In the genomic region with DNA sequence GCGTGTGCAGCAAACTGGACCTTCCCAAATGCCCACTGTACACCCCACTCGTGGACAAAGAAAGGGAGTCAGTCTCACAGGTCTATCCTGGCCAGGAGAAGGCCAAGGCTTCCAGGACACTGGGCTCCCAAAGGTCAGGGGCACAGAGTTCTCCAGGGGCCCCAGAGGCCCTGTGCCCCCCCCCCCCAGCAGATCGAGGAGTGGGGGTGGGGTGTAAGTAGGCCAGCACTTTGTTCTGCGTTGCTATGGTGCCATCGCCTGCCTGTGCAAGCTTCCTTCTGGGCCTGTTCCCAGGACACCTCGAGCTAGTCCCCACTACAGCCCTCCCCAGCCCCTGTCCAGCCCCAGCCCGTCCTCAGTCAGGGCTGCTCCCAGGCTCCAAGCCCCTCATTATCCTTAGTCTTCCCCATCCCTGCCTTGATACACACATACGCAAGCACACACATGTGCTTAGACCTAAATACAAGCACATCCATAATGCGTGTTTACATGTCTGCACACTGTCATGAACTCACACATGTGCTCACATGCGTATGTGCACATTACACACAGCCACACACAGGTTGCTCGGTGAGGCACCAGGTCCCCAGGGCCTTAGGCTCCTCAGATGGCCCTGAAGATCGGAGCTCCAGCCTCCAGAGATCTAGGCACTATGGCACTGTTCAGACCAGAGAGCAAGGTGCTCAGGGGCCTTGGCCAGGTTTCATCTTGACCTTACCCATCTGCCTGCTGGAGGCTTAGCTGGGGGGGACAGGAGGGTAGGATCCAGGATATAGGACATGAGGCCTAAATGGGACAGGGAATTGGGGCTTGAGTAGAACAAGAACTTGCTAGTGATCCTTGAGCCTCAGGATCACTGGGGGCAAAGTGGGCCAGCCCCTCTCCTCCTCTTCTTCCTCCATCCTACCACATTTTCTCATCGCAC, we compare ENCODE assay signal across 9 mouse cellular contexts. TPM values are rescaled to one million over a fixed set of nuclear protein-coding genes. Genes with fewer than 3 reads are reported as not detected.
DNase-seq lines count a peak whose midpoint lies in the region; ATAC-seq and TF ChIP-seq lines count a peak whose summit lies in the region.
"Had no signal": no experiment of that assay in that cellular context is flagged by ENCODE, and none has a peak within 500 bp of the region (broad histone marks: within the 10 kb centered on the region; RNA-seq: fewer than 3 reads in every experiment).

No protein-coding gene starts in this region.

- no peak for TF ChIP-seq CTCF in thymus, adult 2 months (IDR thresholded peaks at IDR 0.05; ENCODE audit: borderline replicate concordance, control insufficient read depth, extremely low read depth, insufficient read depth, low read length, poor library complexity)
- TF ChIP-seq CTCF in hindbrain, postnatal 0 days (IDR thresholded peaks at IDR 0.05; ENCODE audit: low read depth), result no peak
- TF ChIP-seq CTCF in midbrain, postnatal 0 days (IDR thresholded peaks at IDR 0.05), result no peak

- intact Hi-C loops in heart, postnatal 25 days (cut with DNase I), result no loop called here

- no peaks in the 10 kb centered on the region for H3K9me3 ChIP-seq in heart, embryonic 10.5 days
- H3K9me3 ChIP-seq in hindbrain, postnatal 0 days (ENCODE audit: low read length), result no peaks in the 10 kb centered on the region
- H3K9me3 ChIP-seq in midbrain, postnatal 0 days (ENCODE audit: low read length), result no peaks in the 10 kb centered on the region
- H3K9me3 ChIP-seq: G1E had no signal

- H3K9ac ChIP-seq in hindbrain, postnatal 0 days (replicated peaks; ENCODE audit: low read length), result no peak overlapping the region; the same call in 1 of the 2 replicates
- peak overlapping the region; percentile 33; the same call in 1 of the 2 replicates for H3K9ac ChIP-seq in midbrain, postnatal 0 days (replicated peaks; ENCODE audit: low read length, poor library complexity, severe bottlenecking)

- DNase-seq in heart, embryonic 10.5 days (ENCODE audit: low spot score), result no peak
- DNase-seq in heart, postnatal 25 days (ENCODE audit: low spot score), result no peak
- no peak for DNase-seq in thymus, adult 2 months
- no peak for DNase-seq in thymus, postnatal 10 days (ENCODE audit: low spot score in 2 of 2)
- DNase-seq in hindbrain, postnatal 0 days (ENCODE audit: low spot score), result peak; percentile 79
- peak; percentile 83 for DNase-seq in midbrain, postnatal 0 days (ENCODE audit: low spot score)
- no peak for DNase-seq in gastrocnemius, postnatal 4 days (ENCODE audit: low spot score in 2 of 2)

- peak overlapping the region; percentile 21; the same call in 1 of the 2 replicates for H3K4me2 ChIP-seq in hindbrain, postnatal 0 days (ENCODE audit: low read depth, low read length)
- H3K4me2 ChIP-seq in midbrain, postnatal 0 days (ENCODE audit: low read depth, low read length, poor library complexity, severe bottlenecking), result peak overlapping the region; percentile 1; the same call in 1 of the 2 replicates

- no peak overlapping the region for H3K4me3 ChIP-seq in heart, embryonic 10.5 days
- no peak overlapping the region for H3K4me3 ChIP-seq in thymus, adult 2 months (ENCODE audit: control insufficient read depth, insufficient read depth, low read length)
- H3K4me3 ChIP-seq in hindbrain, postnatal 0 days (ENCODE audit: low read length), result no peak overlapping the region
- H3K4me3 ChIP-seq in midbrain, postnatal 0 days (ENCODE audit: low read depth, low read length), result no peak overlapping the region

- TF ChIP-seq POLR2A in thymus, adult 2 months (IDR thresholded peaks at IDR 0.05; ENCODE audit: control insufficient read depth, extremely low read depth, insufficient read depth, low read length, poor library complexity), result no peak

- H3K4me1 ChIP-seq in heart, embryonic 10.5 days, result peaks cover 66% of the 10 kb centered on the region
- peaks cover 60% of the 10 kb centered on the region for H3K4me1 ChIP-seq in thymus, adult 2 months (replicated peaks; ENCODE audit: control insufficient read depth, insufficient read depth, low read length)
- H3K4me1 ChIP-seq in hindbrain, postnatal 0 days (ENCODE audit: insufficient read depth, low read length), result peaks cover 33% of the 10 kb centered on the region
- H3K4me1 ChIP-seq in midbrain, postnatal 0 days (ENCODE audit: insufficient read depth, low read length), result peaks cover 23% of the 10 kb centered on the region

- peak overlapping the region; percentile 82 for H3K27ac ChIP-seq in heart, embryonic 10.5 days
- peak overlapping the region; percentile 40 for H3K27ac ChIP-seq in thymus, adult 2 months (ENCODE audit: control insufficient read depth, insufficient read depth, low read length)
- peak overlapping the region; percentile 91 for H3K27ac ChIP-seq in hindbrain, postnatal 0 days
- H3K27ac ChIP-seq in midbrain, postnatal 0 days (ENCODE audit: low read depth, low read length), result peak overlapping the region; percentile 75

- no peaks in the 10 kb centered on the region for H3K36me3 ChIP-seq in heart, embryonic 10.5 days
- H3K36me3 ChIP-seq in thymus, adult 2 months (ENCODE audit: control insufficient read depth, insufficient read depth, low read length), result no peaks in the 10 kb centered on the region
- H3K36me3 ChIP-seq in hindbrain, postnatal 0 days (ENCODE audit: insufficient read depth, low read length), result no peaks in the 10 kb centered on the region
- no peaks in the 10 kb centered on the region for H3K36me3 ChIP-seq in midbrain, postnatal 0 days (ENCODE audit: insufficient read depth, low read length)
- H3K36me3 ChIP-seq: G1E had no signal

- no peaks in the 10 kb centered on the region for H3K27me3 ChIP-seq in heart, embryonic 10.5 days (ENCODE audit: insufficient read depth, poor library complexity, severe bottlenecking)
- H3K27me3 ChIP-seq in thymus, adult 2 months (ENCODE audit: control insufficient read depth, insufficient read depth, low read length), result no peaks in the 10 kb centered on the region; the same call in 1 of the 2 replicates
- H3K27me3 ChIP-seq in hindbrain, postnatal 0 days (ENCODE audit: insufficient read depth, low read length), result no peaks in the 10 kb centered on the region
- no peaks in the 10 kb centered on the region for H3K27me3 ChIP-seq in midbrain, postnatal 0 days (ENCODE audit: insufficient read depth, low read length)

- ATAC-seq in hindbrain, postnatal 0 days, result peak; percentile 38
- peak; percentile 63 for ATAC-seq in midbrain, postnatal 0 days (ENCODE audit: low FRiP score)
- no peak for ATAC-seq in megakaryocyte, adult 5-6 weeks (ENCODE audit: poor library complexity, severe bottlenecking)

- WGBS in heart, embryonic 10.5 days, result 56% methylated on average over 13 of the region's 13 CpGs
- 76% methylated on average over 13 of the region's 13 CpGs for WGBS in thymus, adult 2 months
- WGBS in hindbrain, postnatal 0 days, result 26% methylated on average over 13 of the region's 13 CpGs
- WGBS in midbrain, postnatal 0 days, result 28% methylated on average over 12 of the region's 13 CpGs

RNA-seq across cellular contexts. Expression of a gene that starts 17.2 kb away (rescaled TPM):
- polyA plus RNA-seq in heart, embryonic 10.5 days (2016; fragmentation: Nextera tagmentation; extraction: Ambion mirVana), result 12.7 and 18.9 TPM in 2 replicates
- 1 to 10 TPM; 4.4 to 5.7 TPM for total RNA-seq in heart, postnatal 25 days (2021)
- polyA plus RNA-seq in thymus, adult 2 months (2012; rRNA removed), result 40.4 and 47.2 TPM in 2 replicates
- 29.7 and 32.7 TPM in 2 replicates for total RNA-seq in hindbrain, postnatal 0 days (2014; rRNA removed)
- polyA plus RNA-seq in hindbrain, postnatal 0 days (2015; fragmentation: Nextera tagmentation; extraction: Ambion mirVana), result 9.2 TPM in 2 replicates
- 23.2 and 27.5 TPM in 2 replicates for total RNA-seq in midbrain, postnatal 0 days (2014; rRNA removed)
- polyA plus RNA-seq in midbrain, postnatal 0 days (2015; fragmentation: Nextera tagmentation; extraction: Ambion mirVana), result 8.4 and 8.7 TPM in 2 replicates
- total RNA-seq in gastrocnemius, postnatal 4 days (2021), result 1 to 10 TPM; 7.3 to 7.9 TPM
- total RNA-seq in megakaryocyte, adult 5-6 weeks (2015), result 2.3 and 3.2 TPM in 2 replicates
- 2.2 and 3.8 TPM in 2 replicates for total RNA-seq in megakaryocyte, adult 5-6 weeks (2017)

RNA-seq across cellular contexts. Expression of a gene that starts 17.9 kb away (rescaled TPM):
- 43.7 and 47.7 TPM in 2 replicates for polyA plus RNA-seq in heart, embryonic 10.5 days (2016; fragmentation: Nextera tagmentation; extraction: Ambion mirVana)
- 10 to 100 TPM; 19.4 to 21.2 TPM for total RNA-seq in heart, postnatal 25 days (2021)
- polyA plus RNA-seq in thymus, adult 2 months (2012; rRNA removed), result 12.8 and 16.6 TPM in 2 replicates
- total RNA-seq in hindbrain, postnatal 0 days (2014; rRNA removed), result 21.1 and 22.7 TPM in 2 replicates
- polyA plus RNA-seq in hindbrain, postnatal 0 days (2015; fragmentation: Nextera tagmentation; extraction: Ambion mirVana), result 60.1 and 64.3 TPM in 2 replicates
- total RNA-seq in midbrain, postnatal 0 days (2014; rRNA removed), result 28.7 and 43.5 TPM in 2 replicates
- polyA plus RNA-seq in midbrain, postnatal 0 days (2015; fragmentation: Nextera tagmentation; extraction: Ambion mirVana), result 68.7 and 70.8 TPM in 2 replicates
- total RNA-seq in gastrocnemius, postnatal 4 days (2021), result 10 to 100 TPM; 27.5 to 32.1 TPM
- 10.8 and 11.4 TPM in 2 replicates for total RNA-seq in megakaryocyte, adult 5-6 weeks (2015)
- 19.1 and 21.8 TPM in 2 replicates for total RNA-seq in megakaryocyte, adult 5-6 weeks (2017)

RNA-seq across cellular contexts. Expression of a gene that starts 17.9 kb away (rescaled TPM):
- polyA plus RNA-seq in heart, embryonic 10.5 days (2016; fragmentation: Nextera tagmentation; extraction: Ambion mirVana), result 53.3 and 55.2 TPM in 2 replicates
- 10 to 100 TPM; 32.1 to 36.4 TPM for total RNA-seq in heart, postnatal 25 days (2021)
- 32.3 and 38.8 TPM in 2 replicates for polyA plus RNA-seq in thymus, adult 2 months (2012; rRNA removed)
- 23.6 and 28.1 TPM in 2 replicates for total RNA-seq in hindbrain, postnatal 0 days (2014; rRNA removed)
- 60.3 and 63.9 TPM in 2 replicates for polyA plus RNA-seq in hindbrain, postnatal 0 days (2015; fragmentation: Nextera tagmentation; extraction: Ambion mirVana)
- 17.9 and 27.8 TPM in 2 replicates for total RNA-seq in midbrain, postnatal 0 days (2014; rRNA removed)
- 63.1 and 67.0 TPM in 2 replicates for polyA plus RNA-seq in midbrain, postnatal 0 days (2015; fragmentation: Nextera tagmentation; extraction: Ambion mirVana)
- 10 to 100 TPM; 36.1 to 40.1 TPM for total RNA-seq in gastrocnemius, postnatal 4 days (2021)
- 44.6 and 45.0 TPM in 2 replicates for total RNA-seq in megakaryocyte, adult 5-6 weeks (2015)
- 60.6 and 61.0 TPM in 2 replicates for total RNA-seq in megakaryocyte, adult 5-6 weeks (2017)

RNA-seq across cellular contexts. Expression of a gene that starts 23.0 kb away (rescaled TPM):
- polyA plus RNA-seq in heart, embryonic 10.5 days (2016; fragmentation: Nextera tagmentation; extraction: Ambion mirVana), result 408 and 575 TPM in 2 replicates
- 10 to 100 TPM; 91.2 to 98.8 TPM for total RNA-seq in heart, postnatal 25 days (2021)
- 107 and 119 TPM in 2 replicates for polyA plus RNA-seq in thymus, adult 2 months (2012; rRNA removed)
- 3,255 and 3,584 TPM in 2 replicates for total RNA-seq in hindbrain, postnatal 0 days (2014; rRNA removed)
- polyA plus RNA-seq in hindbrain, postnatal 0 days (2015; fragmentation: Nextera tagmentation; extraction: Ambion mirVana), result 2,405 and 2,624 TPM in 2 replicates
- 1,673 and 2,112 TPM in 2 replicates for total RNA-seq in midbrain, postnatal 0 days (2014; rRNA removed)
- 1,654 and 1,809 TPM in 2 replicates for polyA plus RNA-seq in midbrain, postnatal 0 days (2015; fragmentation: Nextera tagmentation; extraction: Ambion mirVana)
- 10 to 100 TPM; 48.6 to 61.8 TPM for total RNA-seq in gastrocnemius, postnatal 4 days (2021)
- 8.0 and 9.7 TPM in 2 replicates for total RNA-seq in megakaryocyte, adult 5-6 weeks (2015)
- total RNA-seq in megakaryocyte, adult 5-6 weeks (2017), result 22.0 and 23.1 TPM in 2 replicates
- polyA plus RNA-seq: G1E had no signal

Comparison
In these comparisons a context has a peak if more than half of its experiments do, and no peak if none do; other contexts are left out.
1. DNase-seq: peak in hindbrain, postnatal 0 days (single experiment) and midbrain, postnatal 0 days (single experiment); none in heart, embryonic 10.5 days (single experiment), heart, postnatal 25 days (single experiment), thymus, adult 2 months (single experiment), thymus, postnatal 10 days (0 of 2) and gastrocnemius, postnatal 4 days (0 of 2).
2. H3K27ac ChIP-seq: peak in every context shown above with its lines; median percentile 91 in hindbrain, postnatal 0 days; 82 in heart, embryonic 10.5 days; 75 in midbrain, postnatal 0 days; 40 in thymus, adult 2 months.